Mouse (Mus musculus): ENCODE measurements around the gene Cabp7. TPM values are rescaled to one million over a fixed set of nuclear protein-coding genes. Genes with fewer than 3 reads are reported as not detected.
"Not testable (repeated sequence)": the region's sequence is repeated elsewhere in the genome, so short reads cannot be mapped to it uniquely, and the experiment has no call there.

Cabp7 gene
- total RNA-seq, 2 experiments from 2014 or later = 0.39 to 0.47 TPM

- peak in 1 of 2 experiments; percentile 76 for DNase-seq (ENCODE audit: low spot score in 2 of 2)
Observed at GRCm38 (mm10) chr11:4750263-4750662, 3.7 kb upstream of the Cabp7 start.

- DNase-seq (ENCODE audit: low spot score in 2 of 2) = no peak
Observed at GRCm38 (mm10) chr11:4747285-4747684, 707 bp upstream of the Cabp7 start.

- no peak for DNase-seq (ENCODE audit: low spot score in 2 of 2)
Observed at GRCm38 (mm10) chr11:4745969-4746368, 609 bp downstream of the Cabp7 start.

GRCm38 (mm10) chr11:4744691-4745090 is 1.9 kb downstream of the Cabp7 start:
- DNase-seq (ENCODE audit: low spot score in 2 of 2) = no peak

- DNase-seq (ENCODE audit: low spot score in 2 of 2) = no peak
Observed at GRCm38 (mm10) chr11:4740785-4741184, 5.8 kb downstream of the Cabp7 start.

- DNase-seq (ENCODE audit: low spot score in 2 of 2) = no peak
Observed at GRCm38 (mm10) chr11:4738719-4739118, 7.9 kb downstream of the Cabp7 start.

- DNase-seq (ENCODE audit: low spot score in 2 of 2) = no peak
Observed at GRCm38 (mm10) chr11:4737682-4738081, 8.9 kb downstream of the Cabp7 start.

- DNase-seq (ENCODE audit: low spot score in 2 of 2) = no peak
Observed at GRCm38 (mm10) chr11:4736355-4736754, 10.2 kb downstream of the Cabp7 start.

GRCm38 (mm10) chr11:4734179-4734578 is 12.4 kb downstream of the Cabp7 start:
- no peak for DNase-seq (ENCODE audit: low spot score in 2 of 2)

GRCm38 (mm10) chr11:4731781-4732180 is 14.8 kb downstream of the Cabp7 start:
- DNase-seq (ENCODE audit: low spot score in 2 of 2) = no peak

GRCm38 (mm10) chr11:4730913-4731312 is 15.7 kb downstream of the Cabp7 start:
- no peak for DNase-seq (ENCODE audit: low spot score in 2 of 2)

GRCm38 (mm10) chr11:4730096-4730495 is 16.5 kb downstream of the Cabp7 start:
- DNase-seq (ENCODE audit: low spot score in 2 of 2) = no peak

GRCm38 (mm10) chr11:4729603-4730002 is 17.0 kb downstream of the Cabp7 start:
- no peak for DNase-seq (ENCODE audit: low spot score in 2 of 2)

GRCm38 (mm10) chr11:4721728-4722127 is 24.9 kb downstream of the Cabp7 start:
- DNase-seq (ENCODE audit: low spot score in 2 of 2) = no peak

GRCm38 (mm10) chr11:4720900-4721580 is 25.5 kb downstream of the Cabp7 start:
- no peak for DNase-seq (ENCODE audit: low spot score in 2 of 2)

GRCm38 (mm10) chr11:4720393-4720792 is 26.2 kb downstream of the Cabp7 start:
- DNase-seq (ENCODE audit: low spot score in 2 of 2) = no peak

GRCm38 (mm10) chr11:4719961-4720360 is 26.6 kb downstream of the Cabp7 start:
- no peak for DNase-seq (ENCODE audit: low spot score in 2 of 2)

GRCm38 (mm10) chr11:4718548-4718947 is 28.0 kb downstream of the Cabp7 start:
- no peak for DNase-seq (ENCODE audit: low spot score in 2 of 2)

GRCm38 (mm10) chr11:4716530-4717236 is 29.9 kb downstream of the Cabp7 start:
- no peak for DNase-seq (ENCODE audit: low spot score in 2 of 2)

- DNase-seq (ENCODE audit: low spot score in 2 of 2) = no peak
Observed at GRCm38 (mm10) chr11:4715596-4715995, 31.0 kb downstream of the Cabp7 start.

GRCm38 (mm10) chr11:4714727-4715126 is 31.9 kb downstream of the Cabp7 start:
- no peak for DNase-seq (ENCODE audit: low spot score in 2 of 2)

- DNase-seq (ENCODE audit: low spot score in 2 of 2) = no peak
Observed at GRCm38 (mm10) chr11:4712822-4713221, 33.8 kb downstream of the Cabp7 start.

- DNase-seq (ENCODE audit: low spot score in 2 of 2) = not testable (repeated sequence)
Observed at GRCm38 (mm10) chr11:4710188-4710587, 36.4 kb downstream of the Cabp7 start.
